Mouse (Mus musculus) heart, adult 11 months (tissue): ENCODE data around the gene Mfsd2a.

Experiments used
- DNase-seq: peaks from one replicate; pipeline ENCODE4 v3.0.0; 2022

Gene Mfsd2a

DNA sequence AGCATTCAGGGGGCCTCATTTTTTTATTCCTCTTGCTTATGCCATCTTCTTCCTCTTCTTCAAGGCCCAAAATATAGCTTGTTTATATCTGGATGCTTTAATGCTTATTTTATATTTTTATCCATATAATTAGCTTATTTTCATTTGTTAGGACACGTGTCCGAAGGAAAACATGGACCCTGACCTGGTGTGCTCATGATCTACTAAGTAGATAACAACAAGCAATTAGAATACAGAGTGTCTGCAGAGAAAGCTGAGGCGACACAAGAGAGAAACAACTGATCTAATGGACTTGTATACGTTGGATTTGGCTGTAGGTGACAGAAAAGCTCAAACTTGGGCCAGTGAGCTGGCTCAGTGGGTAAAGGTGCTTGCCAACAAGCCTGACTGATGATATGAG, 15.9 kb upstream of the Mfsd2a start:
- no peak for DNase-seq

DNA sequence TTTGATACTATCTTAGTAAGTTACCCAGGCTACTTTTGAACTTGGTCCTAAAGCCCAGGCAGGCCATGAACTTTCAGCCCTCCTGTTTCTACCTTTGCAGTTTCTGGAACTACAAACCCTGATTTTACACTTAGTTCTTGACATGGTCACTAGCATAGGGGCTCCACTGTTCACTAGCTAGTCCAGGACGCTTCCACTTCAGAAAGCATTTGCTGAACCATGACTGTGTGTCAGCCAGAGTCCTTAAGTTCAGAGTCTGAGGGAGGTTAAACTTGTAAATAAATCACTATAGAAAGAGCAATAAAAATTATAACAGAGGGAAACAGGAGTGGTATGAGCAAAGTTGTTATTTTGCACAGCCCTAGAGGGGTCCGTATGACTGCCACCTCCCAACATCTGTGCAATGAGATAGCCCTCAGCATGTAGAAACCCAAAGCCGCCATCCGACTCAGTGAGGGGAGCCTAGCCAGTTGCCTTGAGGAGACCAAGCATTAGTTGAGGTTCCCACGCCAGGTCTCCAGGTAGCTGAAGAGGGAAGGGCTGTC, 14.1 kb upstream of the Mfsd2a start:
- no peak for DNase-seq

GRCm38 (mm10) chr4:122972056-122972455, 11.1 kb upstream of the Mfsd2a start:
- DNase-seq, result no peak

- DNase-seq, result no peak
These were observed 10.7 kb upstream of the Mfsd2a start for GRCm38 (mm10) chr4:122971646-122972045.

- no peak for DNase-seq
These were observed 10.2 kb upstream of the Mfsd2a start for GRCm38 (mm10) chr4:122971191-122971590.

- no peak for DNase-seq
These were observed 7.1 kb upstream of the Mfsd2a start for GRCm38 (mm10) chr4:122968106-122968505.

- no peak for DNase-seq
These were observed 1.8 kb upstream of the Mfsd2a start for GRCm38 (mm10) chr4:122962751-122963150.

DNA sequence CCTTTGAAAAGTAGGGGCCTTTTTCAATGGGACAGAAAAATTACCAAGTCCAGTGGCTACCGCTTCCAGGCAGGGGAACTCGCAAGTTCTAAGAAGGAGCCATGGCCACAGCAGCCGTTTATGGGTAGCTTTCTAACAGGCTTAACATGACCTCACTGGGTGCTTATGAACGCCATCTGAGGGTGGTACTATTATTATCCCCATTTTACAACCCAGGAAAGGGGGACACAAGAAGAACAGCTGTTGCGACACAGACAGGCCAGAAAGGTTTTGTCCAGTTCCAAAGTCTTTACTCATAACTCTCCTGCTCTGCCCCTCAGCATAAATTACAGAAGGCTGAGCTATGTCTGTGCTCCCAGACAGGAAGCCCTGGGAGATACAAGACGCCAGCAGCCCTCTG, 601 bp upstream of the Mfsd2a start:
- no peak for DNase-seq

DNA sequence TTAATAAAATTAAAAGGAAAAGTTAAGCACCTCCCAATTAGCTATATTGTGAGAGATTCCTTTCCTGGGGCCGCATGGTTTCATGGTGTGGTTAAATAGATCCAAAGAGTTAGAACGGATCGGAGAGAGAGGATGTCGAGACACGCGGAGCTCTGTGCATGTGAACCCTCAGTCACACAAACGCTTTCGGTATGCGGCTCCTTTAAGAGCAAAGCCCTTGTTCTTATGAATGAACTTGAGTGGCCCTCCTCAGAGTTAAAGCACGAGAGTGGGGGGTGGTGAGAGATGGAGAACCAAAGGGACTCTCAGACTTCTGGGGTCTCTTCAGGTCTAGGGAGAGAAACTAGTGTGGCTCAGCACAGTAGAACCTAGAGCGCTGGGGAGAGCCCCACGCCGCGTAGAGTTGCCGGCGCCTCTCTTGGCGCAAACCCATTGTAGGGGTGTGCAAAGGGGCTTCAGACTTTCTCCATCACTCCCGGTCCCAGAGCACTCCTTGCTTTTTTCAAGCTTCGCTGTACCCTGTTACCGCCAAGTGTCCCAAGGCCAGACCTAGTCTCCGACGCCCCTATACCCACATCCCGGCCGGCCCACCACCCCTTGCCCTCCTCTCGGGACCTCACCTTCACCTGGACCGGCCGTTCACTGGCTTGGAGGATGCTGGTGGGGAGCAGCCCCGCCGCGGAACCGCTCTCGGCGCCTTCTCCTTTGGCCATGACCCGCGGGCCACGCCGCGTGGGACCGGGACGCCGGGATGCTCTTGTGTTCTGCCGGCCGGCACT, 478 bp downstream of the Mfsd2a start:
- DNase-seq, result no peak

DNA sequence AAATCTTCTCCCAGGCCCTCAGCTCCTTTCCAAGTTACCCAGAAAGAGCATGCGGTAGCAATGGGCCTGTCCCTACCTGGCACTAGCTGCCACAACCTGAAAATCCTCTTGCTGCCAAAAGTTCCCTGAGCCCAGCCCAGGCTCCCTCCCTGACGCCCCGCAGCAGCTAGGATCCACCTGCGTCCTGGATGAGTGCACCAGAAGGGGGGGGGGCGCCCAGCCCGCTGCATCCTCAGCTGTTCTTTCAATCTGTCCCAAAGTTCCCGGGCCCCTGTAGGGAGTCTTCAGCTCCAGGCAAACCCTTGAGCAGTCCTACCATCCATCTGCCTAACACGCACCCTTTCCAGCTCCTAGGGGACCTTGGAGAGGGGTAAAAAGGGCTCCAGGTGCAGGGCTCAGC, 1.2 kb downstream of the Mfsd2a start:
- DNase-seq, result no peak

GRCm38 (mm10) chr4:122958491-122959031, 2.4 kb downstream of the Mfsd2a start:
- no peak for DNase-seq

DNA sequence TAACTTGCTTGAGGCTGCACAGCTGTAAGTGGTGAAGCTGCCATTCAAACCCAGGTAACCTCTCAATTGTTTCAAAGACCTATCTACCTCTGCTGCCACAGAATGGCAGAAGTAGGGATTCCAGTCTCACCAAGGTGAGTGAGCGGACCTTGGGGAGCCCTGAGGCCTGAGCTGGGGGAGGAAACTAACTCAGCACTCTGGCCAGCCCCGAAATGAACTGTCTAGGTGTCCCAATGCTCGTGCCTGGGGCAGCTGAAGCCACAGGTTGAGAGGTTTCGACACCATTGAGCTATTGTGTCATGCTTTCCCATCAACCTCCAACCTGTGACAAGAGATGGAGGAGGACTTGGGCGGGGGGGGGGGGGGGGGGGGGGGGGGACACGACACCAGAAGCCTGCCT, 4.7 kb downstream of the Mfsd2a start:
- DNase-seq, result no peak

- DNase-seq, result peak; percentile 97
These were observed 5.4 kb downstream of the Mfsd2a start for GRCm38 (mm10) chr4:122955412-122956136.

GRCm38 (mm10) chr4:122954680-122955411, 6.1 kb downstream of the Mfsd2a start:
- no peak for DNase-seq

DNA sequence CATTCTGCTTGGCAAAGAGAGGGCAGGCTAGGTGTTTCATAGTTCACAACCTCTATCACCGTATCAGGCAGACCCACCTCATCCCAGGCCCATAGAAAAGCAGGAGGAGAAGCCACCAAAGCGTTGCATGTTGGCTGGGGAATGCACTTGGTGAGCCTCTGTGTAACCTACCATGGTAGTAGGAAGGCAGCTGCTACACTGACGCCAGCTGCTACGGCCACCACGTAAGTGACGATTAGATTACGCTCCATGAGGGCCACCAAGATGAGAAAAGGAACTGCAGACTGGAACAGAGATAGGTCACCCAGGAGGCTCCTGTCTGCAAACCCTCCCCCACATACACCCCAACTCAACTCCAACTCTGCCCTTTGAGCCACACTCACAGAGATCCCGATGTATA, 11.9 kb downstream of the Mfsd2a start:
- no peak for DNase-seq

DNA sequence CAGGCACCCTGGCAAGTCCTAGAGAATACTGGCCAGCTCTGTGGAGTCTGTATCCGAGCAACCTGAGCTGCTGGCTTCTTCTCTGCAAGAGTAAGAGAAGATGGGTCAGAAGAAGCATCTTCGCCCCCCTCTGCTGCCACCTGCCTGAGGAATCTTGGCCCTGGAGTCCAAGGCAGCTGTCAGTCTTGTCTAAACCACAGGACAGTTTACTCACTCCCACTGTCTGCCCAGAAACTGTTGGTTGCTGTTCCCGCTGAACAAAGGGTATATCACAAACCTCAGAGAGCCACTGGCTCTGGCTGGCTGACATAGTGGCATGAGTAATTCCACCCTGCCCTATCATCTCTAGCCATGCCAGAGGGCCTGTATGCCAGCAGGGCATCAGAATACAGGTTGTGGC, 13.8 kb downstream of the Mfsd2a start:
- DNase-seq, result no peak

DNA sequence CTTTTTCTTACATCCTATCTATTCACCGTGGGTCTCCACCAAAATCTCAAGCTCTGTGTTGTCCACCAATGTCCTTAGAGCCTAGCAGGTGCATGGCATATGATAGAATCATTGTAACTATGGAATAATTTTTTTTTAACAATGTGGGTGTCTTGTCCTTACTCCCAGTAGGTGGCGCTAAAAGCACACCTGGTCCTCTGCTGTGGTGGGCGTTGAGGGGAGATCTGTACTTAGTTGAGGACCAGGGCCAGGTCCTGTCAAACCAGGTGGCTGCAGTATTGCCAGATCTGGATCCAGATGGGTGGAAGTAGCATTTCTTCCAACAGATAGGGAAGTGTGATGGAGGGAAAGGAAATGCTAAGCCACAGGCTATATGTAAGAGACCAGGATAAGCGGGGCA, 16.6 kb downstream of the Mfsd2a start:
- DNase-seq, result no peak

GRCm38 (mm10) chr4:122939048-122939796, 21.8 kb downstream of the Mfsd2a start:
- DNase-seq, result no peak

DNA sequence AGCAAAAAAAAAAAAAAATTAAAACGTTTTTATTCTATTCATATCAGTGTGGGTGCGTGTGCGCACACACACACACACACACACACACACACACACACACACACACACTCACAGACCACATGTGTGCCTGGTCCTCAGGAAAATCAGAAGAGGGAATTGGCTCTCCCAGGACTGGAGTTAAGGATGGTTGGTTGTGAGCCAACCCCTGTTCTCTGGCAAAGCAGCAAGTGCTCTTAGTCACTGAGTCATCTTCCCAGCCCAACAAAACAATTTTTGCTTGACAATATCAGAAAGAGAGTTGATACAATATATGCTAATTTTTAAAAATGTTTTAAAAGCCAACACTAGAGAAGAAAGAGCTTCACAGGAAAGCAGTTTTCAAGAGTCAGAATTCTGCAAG, 23.5 kb downstream of the Mfsd2a start:
- no peak for DNase-seq

GRCm38 (mm10) chr4:122935466-122936099, 25.4 kb downstream of the Mfsd2a start:
- DNase-seq, result no peak

- no peak for DNase-seq
These were observed 27.1 kb downstream of the Mfsd2a start for GRCm38 (mm10) chr4:122933857-122934256.

- no peak for DNase-seq
These were observed 27.9 kb downstream of the Mfsd2a start for GRCm38 (mm10) chr4:122933051-122933591.
